Mouse (Mus musculus): ENCODE measurements around the gene Arl6ip1.

- TF ChIP-seq CTCF (IDR thresholded peaks at IDR 0.05; ENCODE audit: extremely low read depth, insufficient read depth, insufficient read length, insufficient replicate concordance) (no peak), POLR2A (IDR thresholded peaks at IDR 0.05; ENCODE audit: low read depth, low read length) (no peak)
Measured at GRCm38 (mm10) chr7:118125736-118126135, 3.7 kb downstream of the Arl6ip1 start.
